Mouse (Mus musculus): ENCODE measurements around the gene Crb1. TPM values are rescaled to one million over a fixed set of nuclear protein-coding genes. Genes with fewer than 3 reads are reported as not detected.
A peak's percentile ranks its signal among the peaks of the same experiment; 100 is the strongest.

The Crb1 gene
- polyA plus RNA-seq, 1 experiment from 2014 or later: 0.15 TPM

DNA sequence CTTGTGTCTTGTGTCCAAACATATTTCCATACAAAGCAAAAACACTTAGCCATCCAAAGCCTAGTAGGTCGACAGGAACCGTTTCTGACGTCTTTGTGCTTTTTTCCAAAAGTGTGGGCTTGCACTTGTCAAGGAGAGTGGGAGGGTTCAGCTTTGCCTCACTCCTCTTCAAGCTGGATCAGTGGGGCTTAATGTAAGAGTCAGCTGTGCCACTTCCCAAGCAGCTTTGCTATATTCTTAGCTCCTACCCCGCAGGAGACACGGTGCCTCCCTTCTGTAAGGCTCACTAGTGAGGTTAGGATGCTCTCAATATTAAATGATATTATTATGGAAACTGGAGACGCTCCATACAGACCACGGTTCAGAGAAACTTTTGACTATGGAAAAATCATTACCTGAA, 121.3 kb downstream of the Crb1 start:
- Histone ChIP-seq H3K27me3 (replicated peaks) (no peaks in the 10 kb centered on the region), H3K4me3 (replicated peaks) (no peak overlapping the region), H3K27ac (no peak overlapping the region), H3K36me3 (no peaks in the 10 kb centered on the region), H3K9ac (no peak overlapping the region), H3K4me1 (no peaks in the 10 kb centered on the region), H3K4me2 (no peak overlapping the region), H3K9me3 (no peaks in the 10 kb centered on the region)
- 54% methylated on average over 7 of the region's 7 CpGs for WGBS
- no peak for ATAC-seq (ENCODE audit: insufficient read depth, low FRiP score, low read depth)

DNA sequence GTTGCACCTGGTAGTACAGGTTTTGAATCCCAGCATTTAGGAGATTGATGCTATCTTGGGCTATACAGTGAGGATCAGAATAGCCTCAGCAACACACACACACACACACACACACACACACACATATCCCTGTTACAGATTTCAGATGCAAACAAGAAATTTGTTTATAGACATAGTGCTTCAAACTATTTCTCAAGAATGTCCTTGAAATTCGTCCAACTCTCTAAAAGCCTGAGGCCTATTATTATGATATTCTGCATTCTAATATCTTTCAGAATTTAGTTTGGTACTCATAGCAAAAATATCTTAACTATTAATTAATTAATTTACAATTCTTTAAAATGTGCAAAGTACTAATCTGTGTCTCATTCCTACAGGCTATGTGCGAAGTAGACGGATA, 124.9 kb downstream of the Crb1 start:
- Histone ChIP-seq H3K27ac (no peak overlapping the region), H3K9ac (no peak overlapping the region), H3K9me3 (no peaks in the 10 kb centered on the region), H3K4me1 (no peaks in the 10 kb centered on the region), H3K36me3 (no peaks in the 10 kb centered on the region), H3K4me2 (no peak overlapping the region), H3K4me3 (replicated peaks) (no peak overlapping the region), H3K27me3 (replicated peaks) (no peaks in the 10 kb centered on the region)
- no peak for ATAC-seq (ENCODE audit: insufficient read depth, low FRiP score, low read depth)
- 54% methylated on average over 3 of the region's 3 CpGs for WGBS

DNA sequence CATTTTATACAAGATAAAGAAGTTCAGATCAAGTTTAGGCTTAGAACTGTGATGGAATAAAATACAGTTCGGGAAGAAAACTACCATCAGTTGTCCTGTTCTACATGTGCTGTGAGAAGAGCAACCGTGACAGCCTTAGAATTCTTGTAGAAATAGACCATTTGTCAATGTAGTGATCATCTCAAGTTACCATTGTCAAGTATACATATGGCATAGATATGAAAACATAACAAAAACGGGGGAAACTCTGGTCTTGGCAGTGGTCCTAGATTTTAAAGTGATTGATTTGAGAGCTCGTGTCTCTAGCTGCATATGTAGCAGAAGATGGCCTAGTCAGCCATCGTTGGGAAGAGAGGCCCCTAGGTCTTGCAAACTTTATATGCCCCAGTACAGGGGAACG, 127.7 kb downstream of the Crb1 start:
- no peak for ATAC-seq (ENCODE audit: insufficient read depth, low FRiP score, low read depth)
- WGBS: 42% methylated on average over 6 of the region's 6 CpGs

DNA sequence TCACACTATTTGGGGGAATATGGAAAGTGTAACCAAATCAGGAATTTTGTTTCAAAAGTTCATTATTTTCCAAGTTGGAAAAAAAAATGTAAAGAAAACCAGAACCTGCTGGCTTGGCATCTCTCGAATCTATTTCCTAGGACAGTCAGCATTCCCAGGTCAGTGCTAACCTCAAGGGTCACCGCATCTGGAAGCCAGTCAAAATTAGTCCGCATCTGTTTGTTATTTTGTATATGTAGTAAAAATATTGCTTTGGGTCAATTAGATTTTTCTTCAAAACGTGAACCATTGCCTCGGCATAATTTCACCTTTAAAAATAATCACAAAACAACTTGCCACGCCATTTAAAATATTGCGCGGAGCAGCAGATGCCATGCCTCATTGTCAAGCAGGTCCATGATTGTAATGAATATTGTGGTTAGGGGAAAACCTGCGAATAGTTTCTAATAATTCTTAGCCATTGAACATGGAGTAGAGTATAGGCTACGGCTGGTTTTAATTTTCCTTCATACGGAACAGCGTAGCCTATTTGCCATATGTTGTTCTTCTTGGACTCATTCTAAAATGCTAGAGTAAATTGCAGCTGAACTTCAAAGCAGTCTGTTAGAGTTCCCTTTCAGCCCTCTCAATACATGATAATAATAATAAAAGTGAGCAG, 130.0 kb downstream of the Crb1 start:
- Histone ChIP-seq H3K4me2 (no peak overlapping the region), H3K4me1 (no peaks in the 10 kb centered on the region), H3K27me3 (replicated peaks) (no peaks in the 10 kb centered on the region), H3K27ac (no peak overlapping the region), H3K36me3 (no peaks in the 10 kb centered on the region), H3K9me3 (no peaks in the 10 kb centered on the region), H3K9ac (no peak overlapping the region), H3K4me3 (replicated peaks) (no peak overlapping the region)
- ATAC-seq (ENCODE audit: insufficient read depth, low FRiP score, low read depth): no peak
- 85% methylated on average over 12 of the region's 12 CpGs for WGBS

More for the DNA sequence above, 127.7 kb downstream of the Crb1 start:
- Histone ChIP-seq H3K36me3 (no peaks in the 10 kb centered on the region), H3K4me2 (no peak overlapping the region), H3K9ac (no peak overlapping the region), H3K27ac (no peak overlapping the region), H3K4me3 (replicated peaks) (no peak overlapping the region), H3K27me3 (replicated peaks) (no peaks in the 10 kb centered on the region), H3K4me1 (no peaks in the 10 kb centered on the region), H3K9me3 (no peaks in the 10 kb centered on the region)

DNA sequence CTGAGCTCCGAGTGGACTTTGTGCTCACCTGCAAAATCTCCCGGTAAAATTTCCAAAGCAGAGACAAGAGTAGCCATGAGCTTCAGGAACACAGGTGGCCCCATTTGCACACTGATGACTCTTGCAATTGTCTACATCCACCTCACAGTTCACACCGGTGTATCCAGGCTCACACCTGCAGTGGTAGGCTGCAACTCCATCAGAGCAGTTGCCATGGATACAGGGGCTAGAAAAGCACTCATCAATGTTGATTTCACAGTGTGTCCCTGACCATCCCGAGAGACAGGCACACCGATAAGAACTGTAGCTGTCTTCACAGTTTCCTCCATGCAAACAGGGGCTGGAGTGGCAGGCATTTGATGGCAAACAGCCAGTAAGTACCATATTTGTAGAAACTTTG, 140.1 kb downstream of the Crb1 start:
- Histone ChIP-seq H3K4me2 (no peak overlapping the region), H3K27ac (no peak overlapping the region), H3K4me3 (replicated peaks) (no peak overlapping the region), H3K9me3 (no peaks in the 10 kb centered on the region), H3K4me1 (no peaks in the 10 kb centered on the region), H3K36me3 (no peaks in the 10 kb centered on the region), H3K9ac (no peak overlapping the region), H3K27me3 (replicated peaks) (no peaks in the 10 kb centered on the region)
- 66% methylated on average over 5 of the region's 5 CpGs for WGBS
- ATAC-seq (ENCODE audit: insufficient read depth, low FRiP score, low read depth): no peak

DNA sequence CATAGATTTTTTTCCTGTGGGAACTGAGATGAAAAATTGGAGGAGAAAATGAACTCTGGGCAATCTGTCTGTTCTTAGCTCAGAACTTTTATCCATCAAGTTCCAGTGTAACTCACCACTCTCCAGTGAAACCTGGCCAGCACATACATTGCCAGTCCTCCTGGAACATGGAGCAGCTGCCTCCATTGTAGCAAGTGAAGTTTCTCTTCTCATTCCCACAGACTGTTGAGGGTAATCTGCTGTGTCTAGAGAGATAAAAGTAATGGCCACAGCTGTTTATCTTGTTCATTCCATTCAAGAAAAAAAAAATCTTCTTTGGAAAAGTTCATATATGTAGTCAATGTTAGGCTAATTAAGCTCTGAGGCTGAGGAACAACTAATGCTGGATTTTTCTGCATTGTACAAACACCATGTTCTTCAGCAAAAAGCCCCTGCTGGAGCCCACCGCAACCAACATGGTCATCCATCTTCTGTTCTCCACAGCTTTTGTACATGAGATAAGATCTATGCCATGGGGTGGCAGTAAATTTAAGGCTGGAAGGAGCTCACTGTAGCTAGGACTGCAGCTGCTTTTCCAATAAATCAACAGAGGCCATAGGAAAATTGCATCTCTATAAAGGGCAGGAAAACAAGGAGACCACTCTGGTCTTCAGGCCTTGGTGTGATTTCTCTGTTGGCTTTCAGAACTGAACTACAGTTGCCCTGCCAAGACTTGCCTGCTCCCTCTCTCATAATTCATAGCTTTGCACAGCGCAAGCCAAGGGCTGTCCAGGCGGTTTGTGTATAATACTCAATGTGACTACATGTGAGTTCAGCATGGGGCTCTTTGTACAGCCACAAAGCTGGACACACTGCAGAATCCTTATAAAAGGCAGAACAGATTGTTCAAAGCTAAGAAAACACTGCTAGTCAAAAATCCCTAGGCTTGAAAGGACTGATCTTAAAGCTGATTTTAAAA, 142.0 kb downstream of the Crb1 start:
- peak; percentile 75 for ATAC-seq (ENCODE audit: insufficient read depth, low FRiP score, low read depth)
- Histone ChIP-seq H3K9me3 (no peaks in the 10 kb centered on the region), H3K4me2 (no peak overlapping the region), H3K4me1 (no peaks in the 10 kb centered on the region), H3K36me3 (no peaks in the 10 kb centered on the region), H3K27me3 (replicated peaks) (no peaks in the 10 kb centered on the region), H3K27ac (peak overlapping the region; percentile 80), H3K4me3 (replicated peaks) (no peak overlapping the region), H3K9ac (no peak overlapping the region)
- WGBS: 52% methylated on average over 3 of the region's 3 CpGs

DNA sequence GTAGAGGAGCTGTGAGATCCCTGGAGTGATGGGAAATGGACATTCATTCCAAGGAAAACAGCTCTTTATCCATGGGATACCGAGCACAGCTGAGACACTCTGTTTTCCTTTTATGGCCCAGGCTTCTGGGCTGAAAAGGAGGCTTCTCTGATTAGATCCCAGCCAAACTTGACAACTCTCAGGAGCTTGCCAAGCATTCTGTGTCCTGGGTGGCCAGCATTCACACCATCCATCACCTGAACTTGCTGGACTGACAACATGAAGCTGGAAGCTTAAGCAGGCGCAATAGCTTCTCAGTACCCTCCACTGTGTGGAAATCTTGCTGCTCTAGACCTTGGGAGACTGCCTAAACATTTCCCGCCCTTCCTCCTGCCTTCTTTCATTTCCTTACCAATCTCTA, 144.3 kb downstream of the Crb1 start:
- peak overlapping the region; percentile 75 for H3K27ac ChIP-seq
- no peaks in the 10 kb centered on the region for H3K36me3 ChIP-seq
- no peak overlapping the region for H3K4me3 ChIP-seq (replicated peaks)
- 34% methylated on average over 3 of the region's 3 CpGs for WGBS
- no peak overlapping the region for H3K9ac ChIP-seq
- no peaks in the 10 kb centered on the region for H3K27me3 ChIP-seq (replicated peaks)
- no peaks in the 10 kb centered on the region for H3K9me3 ChIP-seq
- no peaks in the 10 kb centered on the region for H3K4me1 ChIP-seq
- no peak overlapping the region for H3K4me2 ChIP-seq
- ATAC-seq (ENCODE audit: insufficient read depth, low FRiP score, low read depth): peak; percentile 66; the same call in 1 of the 2 replicates

DNA sequence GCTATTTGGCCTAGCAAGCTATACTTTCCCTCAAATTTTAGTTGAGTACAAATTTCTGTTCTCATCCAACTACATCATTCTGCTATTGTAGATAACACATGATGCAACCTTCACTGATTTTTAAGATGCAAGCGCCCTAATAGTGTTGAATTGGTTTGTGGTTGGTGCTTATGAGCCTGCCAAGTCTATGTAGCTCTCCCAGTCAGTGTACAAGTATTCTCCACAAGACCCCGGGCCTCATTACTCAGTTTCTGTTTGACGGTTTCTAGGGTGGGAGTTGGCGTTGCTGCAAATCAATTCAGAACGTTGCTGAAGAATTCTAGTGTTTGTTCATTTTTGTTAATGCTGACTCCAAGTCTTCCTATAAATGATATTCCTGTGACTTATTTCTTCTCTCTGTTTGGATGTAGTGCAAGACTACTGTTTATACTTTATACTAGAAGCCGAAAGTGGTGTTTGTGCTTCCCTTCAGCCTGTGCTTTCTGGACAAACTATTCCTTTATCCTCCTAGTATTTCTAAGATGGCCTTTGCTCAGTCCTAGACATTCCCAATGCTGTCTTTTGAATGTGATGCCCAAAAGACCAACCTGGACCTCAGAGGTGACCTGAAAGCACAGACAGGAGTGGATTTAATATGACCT, 152.5 kb downstream of the Crb1 start:
- 38% methylated on average over 6 of the region's 6 CpGs for WGBS
- ATAC-seq (ENCODE audit: insufficient read depth, low FRiP score, low read depth): peak; percentile 77; the same call in 1 of the 2 replicates

DNA sequence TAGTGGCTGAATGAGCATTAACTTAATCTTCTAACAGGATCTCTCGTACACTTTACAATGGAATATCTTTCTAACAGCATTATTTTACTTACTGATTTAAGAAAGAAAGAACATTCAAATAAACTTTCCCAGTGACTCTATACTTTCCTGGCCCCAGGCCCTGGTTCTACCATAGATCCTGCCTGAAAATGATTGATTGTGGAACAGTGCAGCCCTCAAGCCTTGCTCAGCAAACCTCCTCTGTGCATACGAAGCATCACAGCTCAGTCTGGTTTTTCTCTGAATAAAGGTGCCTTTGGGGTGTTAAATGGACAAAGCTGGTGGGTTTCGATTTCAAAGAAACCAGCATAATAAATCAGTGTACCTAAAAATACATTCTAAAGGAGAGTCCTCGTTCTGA, 153.1 kb downstream of the Crb1 start:
- peak; percentile 64; the same call in 1 of the 2 replicates for ATAC-seq (ENCODE audit: insufficient read depth, low FRiP score, low read depth)
- Histone ChIP-seq H3K4me3 (replicated peaks) (no peak overlapping the region), H3K4me1 (no peaks in the 10 kb centered on the region), H3K9me3 (no peaks in the 10 kb centered on the region), H3K9ac (no peak overlapping the region), H3K27me3 (replicated peaks) (no peaks in the 10 kb centered on the region), H3K27ac (peak overlapping the region; percentile 69; the same call in 1 of the 2 replicates), H3K4me2 (no peak overlapping the region), H3K36me3 (no peaks in the 10 kb centered on the region)
- 43% methylated on average over 4 of the region's 4 CpGs for WGBS

More for the DNA sequence above, 152.5 kb downstream of the Crb1 start:
- no peaks in the 10 kb centered on the region for H3K36me3 ChIP-seq
- H3K4me1 ChIP-seq: no peaks in the 10 kb centered on the region
- H3K4me2 ChIP-seq: no peak overlapping the region
- H3K9me3 ChIP-seq: no peaks in the 10 kb centered on the region
- no peaks in the 10 kb centered on the region for H3K27me3 ChIP-seq (replicated peaks)
- no peak overlapping the region for H3K9ac ChIP-seq
- peak overlapping the region; percentile 69 for H3K27ac ChIP-seq
- no peak overlapping the region for H3K4me3 ChIP-seq (replicated peaks)

DNA sequence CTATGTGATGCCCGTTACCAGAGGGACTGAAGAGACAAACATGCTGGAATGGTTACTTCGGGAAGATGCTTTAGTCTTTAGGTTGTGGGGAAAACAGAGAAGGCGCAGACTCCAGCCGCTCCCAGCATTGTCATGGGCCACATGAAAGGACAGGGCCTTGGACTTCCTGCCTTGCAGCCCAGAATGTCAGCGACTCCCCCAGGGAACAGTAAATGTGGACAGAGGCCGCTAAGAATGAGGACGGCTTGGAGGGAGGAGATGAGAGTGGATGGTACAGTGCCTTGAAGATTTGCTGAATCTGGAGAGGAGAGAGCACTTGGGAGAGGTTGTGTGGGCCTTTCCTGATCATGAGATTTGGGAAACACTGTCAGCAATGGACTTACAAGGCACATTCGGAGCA, 161.6 kb downstream of the Crb1 start:
- no peaks in the 10 kb centered on the region for H3K27me3 ChIP-seq (replicated peaks)
- H3K4me1 ChIP-seq: peaks cover 7% of the 10 kb centered on the region; the same call in 1 of the 2 replicates
- no peak for ATAC-seq (ENCODE audit: insufficient read depth, low FRiP score, low read depth)
- no peaks in the 10 kb centered on the region for H3K9me3 ChIP-seq
- no peak overlapping the region for H3K4me2 ChIP-seq
- H3K9ac ChIP-seq: no peak overlapping the region
- H3K27ac ChIP-seq: peak overlapping the region; percentile 66
- 69% methylated on average over 8 of the region's 8 CpGs for WGBS
- H3K4me3 ChIP-seq (replicated peaks): no peak overlapping the region
- no peaks in the 10 kb centered on the region for H3K36me3 ChIP-seq

DNA sequence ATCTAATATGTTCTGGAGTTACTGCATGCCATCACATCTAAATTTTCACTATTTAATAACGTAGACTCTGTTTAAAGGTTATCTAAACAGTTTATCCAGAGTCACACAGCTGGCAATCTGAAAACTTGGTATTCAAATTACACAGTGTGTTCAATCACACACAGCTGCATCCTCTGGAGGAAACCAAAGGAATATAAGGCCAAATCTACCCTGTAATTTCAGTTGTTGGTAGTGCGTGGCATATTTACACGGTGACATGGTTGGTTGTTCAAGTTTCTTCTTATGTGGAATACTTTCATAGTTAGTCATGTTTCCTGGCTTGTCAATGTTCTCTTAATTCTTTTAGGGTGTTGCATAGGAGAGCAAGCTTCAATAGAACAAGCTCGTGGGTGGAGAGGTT, 166.4 kb downstream of the Crb1 start:
- Histone ChIP-seq H3K27me3 (replicated peaks) (no peaks in the 10 kb centered on the region), H3K36me3 (no peaks in the 10 kb centered on the region), H3K27ac (0 out of 2 replicates have a peak overlapping the region, but pooled peaks have one; percentile 31), H3K4me1 (peaks cover 7% of the 10 kb centered on the region; the same call in 1 of the 2 replicates), H3K9ac (no peak overlapping the region), H3K4me3 (replicated peaks) (no peak overlapping the region), H3K4me2 (no peak overlapping the region), H3K9me3 (no peaks in the 10 kb centered on the region)
- 50% methylated on average over 4 of the region's 4 CpGs for WGBS
- ATAC-seq (ENCODE audit: insufficient read depth, low FRiP score, low read depth): no peak
